Mouse (Mus musculus) embryonic fibroblast, embryonic 13.5 days (primary cell): Measurements from ENCODE around the gene Msi2.

Source experiments
- CTCF ChIP-seq: IDR thresholded peaks from 2 replicates; pipeline ENCODE4 v1.5.1; 2011; ENCODE audit warnings: mild to moderate bottlenecking, control low read depth, low read length, moderate library complexity, borderline replicate concordance; ENCODE audit not compliant: insufficient read depth
- POLR2A ChIP-seq: IDR thresholded peaks from 2 replicates; pipeline ENCODE4 v1.6.1; 2011; ENCODE audit warnings: low read depth, mild to moderate bottlenecking, control low read depth, low read length, moderate library complexity

DNA sequence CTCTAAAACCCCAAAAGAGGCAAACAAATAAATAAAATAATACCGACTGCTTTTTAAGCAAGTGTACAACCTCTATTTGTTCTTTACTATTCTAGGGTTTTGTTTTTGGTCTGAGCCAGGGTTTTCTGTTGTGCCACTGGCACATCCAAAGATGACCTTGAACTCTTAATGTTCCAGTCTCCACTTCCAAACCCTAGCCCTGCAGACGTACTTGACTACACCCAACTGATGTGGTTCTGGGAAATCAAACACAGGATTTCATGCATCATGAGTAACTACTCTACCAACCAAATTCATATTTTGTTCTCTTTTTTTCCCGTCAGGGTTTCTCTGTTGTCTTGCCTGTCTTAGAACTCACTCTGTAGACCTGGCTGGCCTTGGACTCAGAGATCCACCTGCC is 200.0 kb downstream of the Msi2 start:
- no peak for TF ChIP-seq POLR2A
- TF ChIP-seq CTCF: no peak
